In the genomic region with DNA sequence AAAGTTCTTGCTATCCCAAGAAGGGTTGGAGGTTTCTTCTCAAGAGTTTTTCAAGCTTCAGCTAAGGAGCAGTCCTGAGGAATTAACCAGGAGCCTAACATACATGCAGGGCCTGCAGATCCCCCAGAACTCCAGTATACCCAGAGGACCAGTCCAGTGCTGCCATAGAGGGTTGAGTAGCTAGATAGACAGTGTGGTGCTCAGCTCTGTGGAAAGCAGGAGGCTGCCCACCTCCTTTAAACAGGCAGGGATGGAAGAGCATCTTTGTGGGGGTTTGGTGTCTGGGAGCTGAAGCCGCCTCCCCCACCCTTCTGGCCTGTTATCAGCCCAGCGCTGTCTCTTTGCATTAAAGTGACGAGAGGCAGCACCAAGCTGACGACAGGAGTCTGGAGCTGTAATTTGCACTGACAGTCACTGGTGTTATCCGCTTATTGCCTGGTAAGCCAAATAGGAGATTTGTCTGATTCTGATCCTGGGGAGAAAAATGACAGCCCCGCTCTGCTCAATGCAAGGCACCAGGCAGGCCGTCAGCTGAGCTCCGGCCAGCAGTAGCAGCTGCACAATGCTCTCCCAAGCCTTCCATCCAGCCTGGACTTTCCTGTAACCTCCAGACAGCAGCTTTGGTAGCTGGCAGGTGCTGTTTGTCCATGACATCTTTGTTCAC, we compare ENCODE assay signal across 10 mouse cellular contexts. TPM values are rescaled to one million over a fixed set of nuclear protein-coding genes. Genes with fewer than 3 reads are reported as not detected.
DNase-seq lines count a peak whose midpoint lies in the region; ATAC-seq lines count a peak whose summit lies in the region.
"Had no signal": no experiment of that assay in that cellular context is flagged by ENCODE, and none has a peak within 500 bp of the region (broad histone marks: within the 10 kb centered on the region; RNA-seq: fewer than 3 reads in every experiment).

No protein-coding gene starts in this region.

- no peak overlapping the region for H3K4me3 ChIP-seq in heart, embryonic 15.5 days
- H3K4me3 ChIP-seq: embryonic facial prominence, embryonic 15.5 days; limb, embryonic 13.5 days had no signal

- peak; percentile 45; the same call in 1 of the 2 replicates for ATAC-seq in heart, embryonic 15.5 days (replicated peaks; ENCODE audit: insufficient number of reproducible peaks, insufficient read depth, low FRiP score, low read depth)
- no peak for ATAC-seq in megakaryocyte-erythroid progenitor cell, adult 5-6 weeks (replicated peaks; ENCODE audit: low FRiP score, low TSS enrichment, poor library complexity, severe bottlenecking)

- H3K9ac ChIP-seq in heart, embryonic 15.5 days: no peak overlapping the region
- H3K9ac ChIP-seq: embryonic facial prominence, embryonic 15.5 days; limb, embryonic 13.5 days had no signal

- no peak overlapping the region for H3K4me2 ChIP-seq in heart, embryonic 15.5 days
- H3K4me2 ChIP-seq: embryonic facial prominence, embryonic 15.5 days; limb, embryonic 13.5 days had no signal

- no peaks in the 10 kb centered on the region for H3K36me3 ChIP-seq in heart, embryonic 15.5 days
- H3K36me3 ChIP-seq: embryonic facial prominence, embryonic 15.5 days; limb, embryonic 13.5 days had no signal

- 26% methylated on average over 8 of the region's 8 CpGs for WGBS in heart, embryonic 15.5 days

- peaks cover 26% of the 10 kb centered on the region for H3K4me1 ChIP-seq in heart, embryonic 15.5 days (replicated peaks)
- H3K4me1 ChIP-seq: embryonic facial prominence, embryonic 15.5 days; limb, embryonic 13.5 days had no signal

- intact Hi-C loops in heart, postnatal 10 days (cut with DNase I): no loop called here

- H3K27me3 ChIP-seq in heart, embryonic 15.5 days: no peaks in the 10 kb centered on the region
- H3K27me3 ChIP-seq: embryonic facial prominence, embryonic 15.5 days; limb, embryonic 13.5 days had no signal

- no peaks in the 10 kb centered on the region for H3K9me3 ChIP-seq in heart, embryonic 15.5 days (replicated peaks)
- H3K9me3 ChIP-seq: embryonic facial prominence, embryonic 15.5 days; limb, embryonic 13.5 days had no signal

- H3K27ac ChIP-seq in heart, embryonic 15.5 days: 0 out of 2 replicates have a peak overlapping the region, but pooled peaks have one; percentile 7
- H3K27ac ChIP-seq: embryonic facial prominence, embryonic 15.5 days; limb, embryonic 13.5 days had no signal

- DNase-seq in heart, adult 18-20 months: no peak
- peak; percentile 82 to 84 for DNase-seq in cerebellum, postnatal 14 days
- peak; percentile 27 to 31 for DNase-seq in heart, postnatal 10 days
- peak; percentile 92 for DNase-seq in retina, postnatal 7 days (ENCODE audit: low read depth, low spot score)
- DNase-seq in kidney, postnatal 4 days: no peak
- no peak for DNase-seq in spleen, postnatal 36 days (ENCODE audit: low spot score in 2 of 2)

RNA-seq across cellular contexts. Expression of a gene that starts 51.2 kb away (rescaled TPM):
- polyA plus RNA-seq in heart, embryonic 15.5 days (2015; fragmentation: Nextera tagmentation; extraction: Ambion mirVana): 10.9 and 13.0 TPM in 2 replicates
- 10 to 100 TPM; 14.7 to 16.6 TPM for total RNA-seq in heart, adult 18-20 months (2021)
- total RNA-seq in heart, postnatal 10 days (2021): 1 to 10 TPM; 7.1 to 7.6 TPM
- 2.2 and 2.6 TPM in 2 replicates for total RNA-seq in megakaryocyte-erythroid progenitor cell, adult 5-6 weeks (2014; fragmentation: Nextera tagmentation)
- total RNA-seq in megakaryocyte-erythroid progenitor cell, adult 5-6 weeks (2017): 3.8 and 4.3 TPM in 2 replicates

Comparison
In these comparisons a context has a peak if more than half of its experiments do, and no peak if none do; other contexts are left out.
1. DNase-seq: peak in cerebellum, postnatal 14 days (2 of 2), heart, postnatal 10 days (2 of 2) and retina, postnatal 7 days (single experiment); none in heart, adult 18-20 months (0 of 2), kidney, postnatal 4 days (0 of 2) and spleen, postnatal 36 days (0 of 2).